Mouse (Mus musculus): ENCODE results near the gene Atp8b5.

Atp8b5 gene

GRCm38 (mm10) chr4:43266623-43267322, at the start of gene Atp8b5:
Gene Atp8b5, plus strand, starts transcription at chr4:43267159.
- peak; percentile 65 to 79 for DNase-seq (ENCODE audit: low spot score in 2 of 2)

- no peak for DNase-seq (ENCODE audit: low spot score in 2 of 2)
Measured at GRCm38 (mm10) chr4:43217997-43218396, 49.0 kb upstream of the Atp8b5 start.

GRCm38 (mm10) chr4:43231821-43232220, 35.1 kb upstream of the Atp8b5 start:
- no peak for DNase-seq (ENCODE audit: low spot score in 2 of 2)

- no peak for DNase-seq (ENCODE audit: low spot score in 2 of 2)
Measured at GRCm38 (mm10) chr4:43232985-43233384, 34.0 kb upstream of the Atp8b5 start.

- DNase-seq (ENCODE audit: low spot score in 2 of 2): no peak
Measured at GRCm38 (mm10) chr4:43233489-43233888, 33.5 kb upstream of the Atp8b5 start.

- no peak for DNase-seq (ENCODE audit: low spot score in 2 of 2)
Measured at GRCm38 (mm10) chr4:43236898-43237297, 30.1 kb upstream of the Atp8b5 start.

- DNase-seq (ENCODE audit: low spot score in 2 of 2): no peak
Measured at GRCm38 (mm10) chr4:43240716-43241115, 26.2 kb upstream of the Atp8b5 start.

- peak in 1 of 2 experiments; percentile 14 for DNase-seq (ENCODE audit: low spot score in 2 of 2)
Measured at GRCm38 (mm10) chr4:43244022-43244421, 22.9 kb upstream of the Atp8b5 start.

GRCm38 (mm10) chr4:43245776-43246175, 21.2 kb upstream of the Atp8b5 start:
- DNase-seq (ENCODE audit: low spot score in 2 of 2): no peak

- no peak for DNase-seq (ENCODE audit: low spot score in 2 of 2)
Measured at GRCm38 (mm10) chr4:43248026-43248425, 18.9 kb upstream of the Atp8b5 start.

- DNase-seq (ENCODE audit: low spot score in 2 of 2): no peak
Measured at GRCm38 (mm10) chr4:43248909-43249308, 18.1 kb upstream of the Atp8b5 start.

- DNase-seq (ENCODE audit: low spot score in 2 of 2): no peak
Measured at GRCm38 (mm10) chr4:43251269-43251668, 15.7 kb upstream of the Atp8b5 start.

GRCm38 (mm10) chr4:43257040-43257439, 9.9 kb upstream of the Atp8b5 start:
- no peak for DNase-seq (ENCODE audit: low spot score in 2 of 2)

- no peak for DNase-seq (ENCODE audit: low spot score in 2 of 2)
Measured at GRCm38 (mm10) chr4:43258556-43258955, 8.4 kb upstream of the Atp8b5 start.

GRCm38 (mm10) chr4:43259435-43259834, 7.5 kb upstream of the Atp8b5 start:
- no peak for DNase-seq (ENCODE audit: low spot score in 2 of 2)

GRCm38 (mm10) chr4:43260096-43260495, 6.9 kb upstream of the Atp8b5 start:
- no peak for DNase-seq (ENCODE audit: low spot score in 2 of 2)

- DNase-seq (ENCODE audit: low spot score in 2 of 2): no peak
Measured at GRCm38 (mm10) chr4:43262821-43263220, 4.1 kb upstream of the Atp8b5 start.

- DNase-seq (ENCODE audit: low spot score in 2 of 2): no peak
Measured at GRCm38 (mm10) chr4:43266146-43266545, 813 bp upstream of the Atp8b5 start.

GRCm38 (mm10) chr4:43267323-43267658, 332 bp downstream of the Atp8b5 start:
- DNase-seq (ENCODE audit: low spot score in 2 of 2): no peak

- DNase-seq (ENCODE audit: low spot score in 2 of 2): no peak
Measured at GRCm38 (mm10) chr4:43285476-43285875, 18.5 kb downstream of the Atp8b5 start.

GRCm38 (mm10) chr4:43287305-43287704, 20.3 kb downstream of the Atp8b5 start:
- no peak for DNase-seq (ENCODE audit: low spot score in 2 of 2)

GRCm38 (mm10) chr4:43294001-43294400, 27.0 kb downstream of the Atp8b5 start:
- no peak for DNase-seq (ENCODE audit: low spot score in 2 of 2)

GRCm38 (mm10) chr4:43309696-43310338, 42.9 kb downstream of the Atp8b5 start:
- DNase-seq (ENCODE audit: low spot score in 2 of 2): peak in 1 of 2 experiments; percentile 8

GRCm38 (mm10) chr4:43321536-43321935, 54.6 kb downstream of the Atp8b5 start:
- no peak for DNase-seq (ENCODE audit: low spot score in 2 of 2)
